Mouse (Mus musculus) liver (tissue): ENCODE data around the gene Enthd1.
"Not testable (repeated sequence)": the region's sequence is repeated elsewhere in the genome, so short reads cannot be mapped to it uniquely, and the experiment has no call there.

Experiments
- DNase-seq: peaks from one replicate; pipeline ENCODE4 v3.0.0-alpha.2; 2020; ENCODE audit warnings: mixed read lengths

Gene Enthd1

DNA sequence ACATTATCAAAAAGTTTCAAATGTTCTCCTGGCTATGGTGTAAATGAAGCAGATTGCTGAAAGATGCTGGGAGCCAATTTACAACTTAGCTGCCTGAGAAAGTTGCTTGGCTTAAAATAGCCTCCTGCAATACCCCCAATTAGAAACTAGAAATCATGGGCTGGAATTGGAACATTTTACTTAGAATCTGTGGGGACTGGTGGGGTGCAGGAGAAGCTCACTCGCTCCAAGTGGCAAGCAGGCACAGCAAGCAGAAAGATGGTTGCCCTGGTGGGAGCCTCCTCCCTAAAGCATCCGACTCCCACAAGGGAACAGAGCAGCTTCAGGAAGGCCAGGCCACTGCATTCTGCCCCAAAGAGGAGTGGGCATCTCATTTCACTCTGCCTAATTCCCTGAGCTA lies 28.9 kb downstream of the Enthd1 start:
- no peak for DNase-seq

DNA sequence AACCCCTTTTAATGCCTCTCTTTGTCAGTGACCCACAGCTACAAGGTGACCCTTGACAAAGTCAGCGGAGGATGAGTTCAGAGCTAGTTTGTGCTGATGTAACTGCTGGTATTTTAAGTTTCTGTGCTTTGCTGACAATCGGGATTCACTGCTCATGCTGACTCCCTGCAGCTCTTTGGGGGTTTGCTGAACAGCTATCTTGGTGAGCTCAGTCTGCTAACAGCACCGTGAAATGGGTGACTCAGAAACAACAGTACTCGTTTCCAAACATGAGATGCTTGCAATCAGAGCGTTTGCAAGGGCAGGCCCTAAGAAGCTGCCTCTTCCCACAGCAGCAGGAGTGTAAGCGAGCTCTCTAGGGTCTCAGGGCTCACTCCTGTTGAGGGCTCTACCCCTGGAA lies 31.7 kb downstream of the Enthd1 start:
- DNase-seq, result no peak

DNA sequence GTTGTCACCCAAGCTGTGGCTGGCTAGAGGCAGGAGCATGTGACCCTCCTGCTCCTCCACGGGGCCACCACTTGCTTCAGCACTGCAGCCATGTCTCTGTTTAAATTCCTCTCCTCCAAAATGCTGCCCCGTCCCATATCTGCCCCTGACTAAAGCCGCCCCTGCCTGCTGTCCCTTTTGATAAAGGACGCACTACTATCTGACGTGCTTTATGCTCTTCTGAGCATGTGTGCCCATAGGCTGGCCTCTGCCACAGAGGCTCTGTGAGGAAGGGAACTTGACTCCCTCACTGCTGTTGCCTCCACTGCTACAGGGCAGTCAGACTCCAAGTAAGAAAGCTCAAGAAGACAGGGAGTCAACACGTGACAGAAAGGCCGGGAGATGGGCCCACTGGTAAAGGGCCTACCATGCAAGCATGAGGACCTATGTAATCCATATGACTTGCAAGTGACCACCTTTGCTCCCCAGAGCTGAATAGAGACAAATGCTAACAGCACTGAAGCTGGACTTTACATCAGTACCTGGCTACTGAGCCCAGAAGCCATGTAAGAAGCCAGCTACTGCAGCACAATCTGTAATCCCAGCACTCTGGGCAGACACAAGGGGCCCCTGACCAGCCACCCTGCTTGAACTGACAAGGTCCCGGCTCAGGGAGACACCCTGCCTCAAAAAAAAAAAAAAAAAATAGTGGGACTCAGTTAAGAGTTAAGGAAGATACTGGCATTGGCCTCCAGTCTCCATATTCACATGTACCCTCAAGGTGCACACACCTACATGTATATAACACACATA lies 32.5 kb downstream of the Enthd1 start:
- peak; percentile 84 for DNase-seq

DNA sequence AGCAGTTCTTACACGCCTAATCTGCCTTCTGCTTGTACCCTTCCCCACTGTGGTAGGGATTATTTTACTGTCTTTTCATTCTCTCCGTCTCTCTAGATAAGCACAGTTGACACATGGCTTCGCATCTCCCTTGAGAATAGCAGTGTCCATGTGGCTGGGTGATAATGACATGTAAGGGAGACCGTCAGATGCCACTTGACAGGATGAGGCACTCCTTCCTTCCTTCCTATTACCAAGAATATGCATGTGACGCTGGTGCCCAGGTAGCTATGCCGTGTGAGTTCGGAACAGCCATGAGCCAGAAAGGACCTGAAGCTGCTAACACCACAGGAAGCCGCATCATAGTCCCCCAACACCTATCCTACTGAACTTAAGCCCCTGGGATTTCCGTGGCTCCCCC lies 33.9 kb downstream of the Enthd1 start:
- peak; percentile 47 for DNase-seq

DNA sequence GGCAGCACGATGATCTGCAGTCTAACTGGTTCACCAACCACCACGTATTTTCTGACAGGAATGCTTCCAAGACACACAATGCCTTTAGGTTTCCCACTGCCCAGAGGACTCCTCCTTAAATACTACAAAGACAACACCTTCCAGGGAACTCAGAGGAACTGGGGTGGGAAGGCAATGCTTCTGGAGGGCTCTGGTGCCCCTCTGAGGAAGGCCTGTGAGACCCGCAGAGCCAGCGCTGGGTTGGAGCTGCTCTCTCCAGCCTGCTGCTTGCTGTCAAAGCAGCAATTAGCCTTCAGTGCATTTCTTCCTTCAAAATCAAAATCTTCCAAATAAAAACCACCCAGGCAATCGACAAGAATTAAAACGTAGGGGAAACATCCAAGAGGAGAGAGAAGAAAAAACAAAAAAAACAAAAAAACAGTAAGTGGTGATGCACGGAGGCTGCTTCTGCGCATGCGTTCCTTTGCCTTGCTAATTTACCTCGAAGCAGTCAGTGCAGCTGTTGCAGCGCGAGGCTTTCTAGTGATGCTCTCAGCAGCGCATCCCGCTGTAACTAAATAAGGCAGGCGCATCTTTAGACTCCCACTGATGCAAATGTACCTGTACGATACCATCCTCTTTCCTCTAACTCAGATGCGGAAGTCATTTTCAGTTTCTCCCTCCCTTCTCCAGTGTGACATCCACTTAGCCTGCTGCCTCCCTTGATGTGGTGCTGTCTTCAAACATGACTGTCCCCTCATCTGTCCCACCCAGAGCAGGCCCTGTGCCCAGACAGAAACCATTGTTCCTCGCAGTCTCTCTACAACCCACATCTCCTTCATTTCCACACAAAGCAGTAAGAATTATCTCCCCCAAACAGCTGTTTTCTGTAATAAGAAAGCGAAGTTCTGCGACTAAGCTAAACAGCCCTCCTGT lies 34.7 kb downstream of the Enthd1 start:
- DNase-seq, result no peak

DNA sequence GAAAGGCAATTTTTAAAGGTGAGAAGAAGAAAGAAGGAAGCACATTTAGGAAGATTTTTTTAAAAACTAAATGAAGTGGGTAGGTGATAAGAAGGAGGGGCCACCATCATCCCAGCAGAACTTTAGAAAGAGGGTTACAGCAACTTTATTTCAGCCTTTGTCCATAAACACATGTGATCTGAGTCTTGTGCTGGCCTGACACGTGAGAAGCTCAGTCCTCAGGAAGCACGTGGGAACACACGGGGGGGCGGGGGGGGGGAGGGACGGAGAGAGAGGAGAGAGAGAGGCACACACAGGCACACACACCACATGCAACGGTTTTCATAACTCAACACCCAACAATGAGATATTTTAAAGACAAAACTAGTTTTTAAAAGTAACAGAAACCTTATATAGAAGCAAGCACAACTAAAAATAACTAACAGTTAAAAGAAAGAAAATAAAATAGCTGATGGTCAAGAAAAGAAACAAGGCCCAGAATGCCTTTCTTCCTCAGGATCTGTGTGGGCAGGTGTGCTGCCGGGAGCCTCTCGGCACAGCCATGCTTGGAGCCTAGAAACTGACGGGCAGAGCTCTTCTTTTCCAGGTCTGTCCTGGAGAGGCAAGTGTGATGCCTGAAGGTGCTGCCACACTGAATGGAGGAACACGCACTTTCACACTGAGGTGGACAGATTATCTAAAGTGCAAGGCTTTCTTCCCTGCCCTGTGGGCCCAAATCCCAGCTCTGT lies 43.1 kb downstream of the Enthd1 start:
- DNase-seq, result peak; percentile 30

DNA sequence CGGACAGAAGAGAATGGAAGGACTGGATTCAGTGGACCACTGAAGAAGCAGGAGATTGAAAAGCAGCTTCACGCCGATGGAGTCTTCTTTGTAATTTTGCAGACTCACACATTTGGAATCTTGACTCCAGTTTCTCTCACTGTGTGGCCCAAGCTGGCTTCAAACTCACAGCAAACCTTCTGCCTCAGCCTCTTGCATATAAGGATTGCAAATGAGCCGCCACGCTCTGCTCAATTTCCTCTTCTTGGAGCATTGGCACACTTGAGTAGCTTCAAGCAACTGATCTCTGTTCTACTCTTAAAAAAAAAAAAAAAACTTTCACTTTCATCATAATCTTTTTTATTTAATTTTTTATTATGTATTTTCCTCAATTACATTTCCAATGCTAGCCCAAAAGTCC lies 45.0 kb downstream of the Enthd1 start:
- DNase-seq, result no peak

DNA sequence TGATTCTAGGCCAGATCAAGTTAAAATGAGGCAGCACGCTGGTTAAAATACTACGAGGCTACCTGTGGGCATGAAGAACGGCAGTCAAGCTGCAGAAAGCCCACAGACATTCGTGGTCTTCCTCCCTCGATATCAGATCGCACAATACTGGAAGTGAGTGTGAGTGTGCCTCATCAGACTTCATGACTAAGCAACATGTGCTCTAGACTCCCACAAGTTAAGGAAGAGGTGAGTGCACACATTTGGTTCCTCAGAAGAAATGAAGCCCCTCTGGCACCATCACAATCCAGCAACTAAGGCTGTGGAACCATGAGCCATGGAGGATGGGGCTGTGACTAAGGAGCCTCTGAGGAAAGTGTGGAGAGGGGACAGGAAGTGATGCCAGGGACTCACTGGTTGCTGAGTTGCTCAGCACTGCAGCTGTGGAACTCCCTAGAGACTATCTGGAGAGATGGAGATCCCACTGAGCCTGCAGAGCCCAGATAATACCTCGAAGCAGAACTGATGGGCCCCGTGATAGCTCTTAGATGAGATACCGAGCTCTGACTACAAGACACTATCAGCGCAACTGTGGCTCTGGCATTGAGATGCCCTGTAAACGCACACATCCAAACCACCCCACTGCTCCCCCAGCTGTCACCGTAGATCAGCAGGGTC lies 46.3 kb downstream of the Enthd1 start:
- peak; percentile 56 for DNase-seq

DNA sequence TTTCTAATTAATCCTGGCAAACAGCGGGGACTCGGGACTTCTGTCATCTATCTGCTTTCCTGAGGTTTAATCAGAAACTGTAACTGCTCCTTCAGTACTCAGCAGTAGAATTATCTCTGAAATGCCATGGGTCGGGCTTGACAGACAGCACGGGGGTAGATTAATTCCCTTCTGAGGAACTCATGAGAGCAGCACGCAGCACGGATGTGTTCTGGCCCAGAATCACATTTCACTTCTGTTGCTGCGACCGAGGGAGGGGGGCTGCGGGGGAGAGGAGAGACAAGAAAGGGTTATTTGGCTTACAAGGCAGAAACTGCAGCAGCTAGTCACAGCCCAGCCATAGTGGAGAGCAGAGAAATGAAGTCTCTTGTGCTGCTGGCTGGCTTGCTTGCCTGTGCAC lies 47.0 kb downstream of the Enthd1 start:
- peak; percentile 64 for DNase-seq

DNA sequence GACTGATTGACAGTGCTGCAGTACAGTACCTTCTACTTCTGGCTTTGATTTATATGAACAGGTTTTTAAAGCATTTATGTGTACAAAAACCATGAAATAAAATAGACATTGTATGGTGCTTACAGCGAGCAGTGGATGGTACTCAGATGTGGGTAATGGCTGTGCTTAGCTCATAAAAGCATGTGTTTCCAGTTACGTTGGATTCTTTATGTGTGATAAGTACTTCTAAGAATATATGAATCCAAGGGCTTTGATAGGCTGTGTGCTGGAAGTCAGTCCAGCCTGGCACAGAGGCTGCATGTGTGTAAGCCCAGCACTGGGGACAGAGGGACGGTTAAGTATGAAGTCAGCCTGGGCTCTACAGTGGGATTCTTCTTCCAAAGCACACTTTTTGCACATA lies 48.4 kb downstream of the Enthd1 start:
- no peak for DNase-seq

DNA sequence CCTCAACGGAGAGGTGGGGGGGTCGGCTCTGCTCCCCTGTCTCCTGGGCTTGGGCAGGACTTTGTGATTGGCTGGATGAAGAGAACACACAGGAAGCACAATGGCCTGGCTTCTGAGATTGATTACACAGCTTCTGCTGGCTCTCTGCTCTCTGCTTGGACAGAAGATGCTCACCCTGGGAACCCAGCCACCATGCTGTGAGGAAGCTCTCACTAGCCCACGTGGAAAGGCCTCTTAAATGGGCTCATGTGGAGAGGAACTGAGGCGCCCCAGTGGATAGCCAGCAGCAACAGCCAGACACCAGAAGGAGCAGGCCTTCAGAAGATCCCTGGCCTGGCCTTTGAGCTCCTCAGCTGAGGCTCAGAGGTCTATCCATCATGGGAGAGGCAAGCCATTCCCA lies 59.9 kb downstream of the Enthd1 start:
- no peak for DNase-seq

DNA sequence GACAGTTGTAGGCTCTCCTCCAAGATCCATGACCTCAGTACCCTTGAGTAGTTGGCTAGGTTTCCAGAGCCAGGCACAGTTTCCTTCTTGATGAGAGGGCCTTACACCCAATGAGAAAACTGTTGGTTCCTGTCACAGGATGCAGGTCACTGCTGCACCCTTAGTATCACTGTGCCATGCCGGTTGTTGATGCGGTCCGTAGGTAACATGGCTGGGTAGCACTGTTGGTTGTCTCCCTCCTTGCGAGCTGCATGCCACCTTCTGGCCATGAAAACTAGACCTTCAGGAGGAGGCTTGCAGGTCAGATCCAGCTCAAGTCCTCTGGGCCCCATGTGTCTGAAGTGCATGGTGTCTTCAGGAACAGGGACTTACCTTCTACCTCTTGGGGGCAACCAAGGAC lies 61.8 kb downstream of the Enthd1 start:
- DNase-seq, result not testable (repeated sequence)

DNA sequence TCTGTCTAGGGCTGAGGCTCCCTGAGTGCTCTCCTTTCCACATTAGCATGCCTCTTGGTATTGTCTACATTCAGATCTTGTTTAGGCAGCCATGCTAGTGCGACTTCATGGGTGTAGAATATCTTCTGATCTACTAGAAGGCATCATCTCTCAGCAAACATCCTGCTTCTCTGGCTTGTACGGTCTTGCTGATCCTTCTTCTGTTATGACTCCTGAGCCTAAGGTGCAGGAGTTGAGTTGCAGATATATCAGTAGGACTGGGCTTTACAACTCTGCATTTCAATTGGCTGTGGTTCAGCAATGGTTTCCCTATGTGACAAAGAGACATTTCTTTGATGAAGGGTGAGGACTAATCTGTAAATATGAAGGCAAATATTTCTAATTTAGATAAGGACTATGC lies 62.2 kb downstream of the Enthd1 start:
- DNase-seq, result no peak

DNA sequence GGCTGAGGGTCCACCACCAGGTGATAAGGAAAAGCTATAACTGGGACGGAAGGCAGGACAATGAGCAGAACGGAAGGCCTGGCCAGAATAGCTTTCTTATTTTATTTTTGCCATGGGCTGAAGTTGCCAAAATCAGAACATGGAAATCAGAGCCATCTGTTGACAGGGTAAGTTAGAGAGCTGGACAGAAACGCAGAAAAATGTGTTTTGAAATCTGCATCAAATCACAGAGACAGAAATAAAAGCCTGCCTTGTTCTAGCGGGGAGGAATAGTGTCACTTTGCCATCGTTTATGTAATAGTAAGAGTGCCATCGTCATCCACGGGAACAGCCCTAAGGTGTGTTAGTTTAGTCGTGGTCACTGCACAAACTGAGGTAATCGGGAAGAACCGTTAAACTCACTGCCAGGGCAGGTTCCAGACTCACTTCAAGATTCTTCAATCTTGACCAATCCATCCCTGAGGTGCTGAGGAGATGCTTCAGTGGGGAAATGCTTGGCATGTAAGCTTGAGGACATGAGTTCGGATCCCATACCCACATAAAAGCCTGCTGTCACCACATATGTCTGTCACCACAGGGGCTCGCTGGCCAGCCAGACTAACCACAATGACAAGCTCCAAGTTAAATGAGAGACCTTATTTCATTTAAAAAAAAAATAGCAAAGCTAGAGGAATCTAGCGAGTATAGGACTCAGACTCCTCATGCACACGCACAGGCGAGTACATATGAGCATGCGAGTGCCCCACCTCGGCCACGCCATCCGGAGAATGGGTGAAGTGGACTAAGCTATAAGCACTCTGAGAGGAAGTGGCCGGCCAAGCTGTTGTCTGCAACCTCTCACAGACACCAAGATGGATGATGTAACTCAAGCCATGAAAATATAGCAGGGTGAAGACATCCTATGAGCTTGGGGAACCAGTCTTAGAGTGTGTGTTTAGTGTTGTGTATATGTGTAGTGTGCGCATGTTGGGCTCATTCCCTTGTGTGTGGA lies 63.6 kb downstream of the Enthd1 start:
- no peak for DNase-seq

DNA sequence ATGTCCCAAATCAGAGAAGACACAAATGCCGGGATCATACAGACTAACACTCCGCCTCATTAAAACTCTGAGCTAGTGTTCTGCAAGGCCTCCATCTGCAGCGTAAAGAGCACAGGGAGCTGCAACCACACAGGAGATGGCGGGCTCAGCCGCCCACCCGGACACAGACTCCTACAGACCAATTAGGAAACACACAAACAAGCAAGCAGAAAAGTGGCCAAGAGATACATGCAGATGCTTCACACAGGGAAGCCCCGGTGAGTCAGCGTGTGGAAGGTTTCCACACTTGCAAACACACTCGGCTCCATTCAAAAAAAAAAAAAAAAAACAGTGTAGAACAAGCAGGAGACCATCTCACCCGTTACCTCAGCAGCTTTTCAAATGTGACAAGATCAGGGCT lies 64.5 kb downstream of the Enthd1 start:
- no peak for DNase-seq

DNA sequence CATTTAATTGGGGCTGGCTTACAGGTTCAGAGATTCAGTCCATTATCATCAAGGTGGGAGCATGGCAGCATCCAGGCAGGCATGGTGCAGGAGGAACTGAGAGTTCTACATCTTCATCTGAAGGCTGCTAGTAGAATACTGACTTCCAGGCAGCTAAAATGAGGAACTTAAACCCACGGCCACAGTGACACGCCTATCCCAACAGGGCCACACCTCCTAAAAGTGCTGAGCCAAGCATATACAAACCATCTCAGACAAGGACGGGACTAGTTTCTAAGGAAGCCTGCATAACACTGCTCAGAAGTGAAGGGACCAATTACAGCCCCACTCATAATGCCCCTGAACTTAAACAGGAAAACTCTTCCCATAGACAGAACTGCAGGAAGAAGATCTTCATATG lies 67.2 kb downstream of the Enthd1 start:
- DNase-seq, result not testable (repeated sequence)

DNA sequence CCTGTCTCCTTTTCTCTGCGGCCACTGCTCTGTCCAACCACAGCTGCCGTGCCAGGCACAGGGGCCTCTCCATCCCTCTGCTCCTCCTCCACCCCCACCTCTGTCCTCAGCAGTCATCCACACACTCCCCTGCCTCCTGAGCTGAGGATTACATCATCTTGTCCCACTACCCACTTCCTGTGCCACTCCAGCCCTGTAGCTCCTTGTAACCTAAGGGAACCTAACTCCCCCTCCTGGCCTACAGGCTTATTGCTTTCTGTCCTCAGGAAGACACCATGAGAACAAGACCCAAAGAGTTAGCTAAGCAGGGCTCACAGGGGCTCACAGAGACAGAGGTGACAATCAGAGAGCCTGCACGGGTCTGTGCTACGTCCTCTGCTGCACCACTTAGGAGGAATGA lies 73.5 kb downstream of the Enthd1 start:
- no peak for DNase-seq

DNA sequence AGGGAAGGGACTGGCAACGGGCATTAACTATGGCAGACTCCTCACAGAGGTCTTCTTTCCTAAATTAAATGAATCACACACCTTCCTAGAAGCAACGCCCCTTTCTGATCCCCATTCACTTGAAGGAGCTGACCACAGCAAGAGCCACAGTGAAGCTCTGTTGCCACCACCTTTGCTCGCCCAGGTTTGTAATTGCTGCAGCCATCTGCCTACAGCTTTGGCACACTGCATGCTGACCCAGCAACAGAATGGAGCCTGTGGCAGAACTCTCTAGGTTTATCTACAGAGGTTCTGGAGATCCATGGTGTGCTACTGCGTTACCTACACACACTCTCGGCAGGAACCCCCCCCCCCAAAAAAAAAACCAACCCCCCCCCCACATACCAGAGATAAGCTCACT lies 74.8 kb downstream of the Enthd1 start:
- no peak for DNase-seq

DNA sequence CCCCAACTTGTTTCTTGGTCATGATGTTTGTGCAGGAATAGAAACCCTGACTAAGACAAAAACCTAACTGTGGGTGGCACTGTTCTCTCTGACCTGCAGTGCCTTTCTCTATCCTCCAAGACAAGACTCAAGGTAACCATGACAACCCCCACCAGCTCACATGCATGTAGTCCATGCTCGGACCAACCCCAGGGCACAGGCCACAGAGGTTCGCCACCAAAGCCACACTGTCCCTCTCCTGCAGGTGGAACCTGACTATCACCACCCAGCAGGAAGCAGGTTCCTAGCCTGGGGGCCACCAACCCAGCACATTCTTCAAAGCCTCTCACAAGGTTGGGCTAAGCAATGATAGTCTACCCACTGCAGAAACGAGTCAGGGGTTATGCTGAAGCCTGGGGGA lies 76.3 kb downstream of the Enthd1 start:
- no peak for DNase-seq

DNA sequence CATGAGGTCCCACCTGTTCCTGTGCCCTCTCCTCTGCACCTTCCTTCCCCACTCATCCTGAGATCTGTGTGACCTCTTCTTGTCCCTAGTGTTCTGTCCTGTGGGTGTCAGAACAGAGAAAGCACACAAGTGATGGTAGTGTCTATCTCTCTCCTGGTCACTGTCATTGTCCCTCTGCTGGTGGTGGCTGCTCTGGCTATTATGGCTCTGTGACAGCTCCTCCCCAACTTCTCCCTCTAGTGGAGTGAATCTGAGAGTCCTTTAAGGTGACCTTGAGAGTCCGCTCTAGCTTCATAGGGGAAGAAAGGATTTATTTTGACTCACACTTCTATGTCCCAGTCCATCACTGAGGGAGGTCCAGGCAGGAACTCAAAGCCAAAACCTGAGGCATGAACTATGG lies 79.4 kb downstream of the Enthd1 start:
- DNase-seq, result no peak

DNA sequence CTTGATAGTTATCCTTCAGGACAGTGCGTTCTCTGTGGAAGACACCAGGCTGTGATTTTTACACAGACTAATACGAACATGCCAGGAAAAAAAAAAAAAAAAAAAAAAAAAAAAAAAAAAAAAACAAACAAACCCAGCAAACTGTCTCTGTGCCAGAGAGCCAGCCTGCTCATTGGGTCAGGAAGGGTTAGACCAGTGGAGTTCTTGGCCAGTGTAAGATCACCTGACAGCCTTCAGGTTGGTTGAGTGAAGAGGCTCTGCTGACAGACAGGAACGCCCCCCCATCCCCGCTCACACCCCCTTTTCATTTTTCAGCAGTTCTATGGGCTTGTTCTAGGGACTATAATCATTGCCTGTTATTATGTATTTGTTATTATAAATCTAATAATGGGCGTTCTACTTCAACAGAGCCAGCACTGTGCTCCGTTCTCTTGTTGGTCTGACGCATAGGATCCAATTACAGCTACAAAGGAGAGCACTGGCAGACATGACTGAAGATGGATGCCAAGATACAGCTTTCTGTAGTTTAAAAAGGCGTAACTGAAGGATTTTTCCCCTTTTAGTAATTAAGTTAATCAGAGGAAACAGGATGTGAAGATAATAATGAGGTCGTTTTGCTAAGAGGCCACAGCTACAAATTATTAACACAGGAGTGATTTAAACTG lies 81.8 kb downstream of the Enthd1 start:
- DNase-seq, result no peak
